Mouse (Mus musculus) olfactory bulb, adult 2 months (tissue): ENCODE data around the gene P3h4.

Source experiments
- CTCF ChIP-seq: fragments of 200-500 bp; IDR thresholded peaks from 2 replicates; pipeline ENCODE4 v1.5.1; 2012; ENCODE audit warnings: low read depth, mild to moderate bottlenecking, low read length, moderate library complexity; ENCODE audit not compliant: insufficient read depth
- POLR2A ChIP-seq: fragments of 200-500 bp; IDR thresholded peaks from 2 replicates; pipeline ENCODE4 v1.6.1; 2012; ENCODE audit warnings: mild to moderate bottlenecking, low read depth, low read length, moderate library complexity; ENCODE audit not compliant: insufficient read depth

GRCm38 (mm10) chr11:100396886-100397599, 17.6 kb downstream of the P3h4 start:
- peak; percentile 41; the same call in 1 of the 2 replicates for TF ChIP-seq CTCF
- no peak for TF ChIP-seq POLR2A
